Mouse (Mus musculus) hindbrain, embryonic 14.5 days (tissue): Measurements from ENCODE around the gene Chchd4. TPM values are rescaled to one million over a fixed set of nuclear protein-coding genes. Genes with fewer than 3 reads are reported as not detected.
A peak's percentile ranks its signal among the peaks of the same experiment; 100 is the strongest.

ENCODE experiments used
- ATAC-seq: fragments of 200-750 bp; cut with Nextera tagmentation; 2 replicates; pipeline ENCODE4 v1.8.0; 2017; ENCODE audit warnings: moderate number of reproducible peaks, mild to moderate bottlenecking, moderate TSS enrichment, moderate library complexity; ENCODE audit not compliant: low FRiP score
- DNase-seq: peaks from one replicate; pipeline ENCODE4 v3.0.0-alpha.2; 2015; ENCODE audit warnings: low spot score
- H3K27ac ChIP-seq: fragments of 300-500 bp; sonication (generic); 2 replicates; pipeline ENCODE4 v1.5.1; 2014; ENCODE audit warnings: mild to moderate bottlenecking, moderate library complexity
- H3K27me3 ChIP-seq: fragments of 300-500 bp; sonication (generic); 2 replicates; pipeline ENCODE4 v1.6.1; 2014; ENCODE audit warnings: mild to moderate bottlenecking, low read length, mixed read lengths; ENCODE audit not compliant: control insufficient read depth, insufficient read depth
- H3K36me3 ChIP-seq: fragments of 300-500 bp; sonication (generic); replicated peaks from 2 replicates; pipeline ENCODE4 v1.6.1; 2014; ENCODE audit not compliant: control insufficient read depth, insufficient read depth
- H3K4me1 ChIP-seq: fragments of 300-500 bp; sonication (generic); replicated peaks from 2 replicates; pipeline ENCODE4 v1.6.1; 2014; ENCODE audit warnings: antibody characterized with exemption, low read length, mixed read lengths; ENCODE audit not compliant: control insufficient read depth, insufficient read depth
- H3K4me2 ChIP-seq: fragments of 300-500 bp; sonication (generic); replicated peaks from 2 replicates; pipeline ENCODE4 v1.6.1; 2014; ENCODE audit warnings: mild to moderate bottlenecking, moderate library complexity
- H3K4me3 ChIP-seq: fragments of 300-500 bp; sonication (generic); replicated peaks from 2 replicates; pipeline ENCODE4 v1.5.1; 2014; ENCODE audit warnings: mild to moderate bottlenecking, low read length
- H3K9ac ChIP-seq: fragments of 300-500 bp; sonication (generic); 2 replicates; pipeline ENCODE4 v1.6.1; 2014
- H3K9me3 ChIP-seq: fragments of 300-500 bp; sonication (generic); 2 replicates; pipeline ENCODE4 v1.6.1; 2016; ENCODE audit warnings: low read length; ENCODE audit not compliant: control insufficient read depth
- whole genome bisulfite sequencing: fragments of 180-500 bp; shearing (Covaris S2); extraction: QIAGEN DNeasy Blood & Tissue Kit; methylation state at CpG from one replicate; pipeline ENCODE4 v1.1.7; 2014; 5-methylcytosine and 5-hydroxymethylcytosine counted together
- polyA plus RNA-seq: library from polyadenylated mRNA; unstranded; fragments of >200 nt; fragmentation: Nextera tagmentation; extraction: Ambion mirVana; gene quantifications from 2 replicates; pipeline ENCODE4 v1.2.1, GENCODE M21; 2014

Gene Chchd4
- polyA plus RNA-seq, 1 experiment from 2014 or later = 37.4 TPM

DNA sequence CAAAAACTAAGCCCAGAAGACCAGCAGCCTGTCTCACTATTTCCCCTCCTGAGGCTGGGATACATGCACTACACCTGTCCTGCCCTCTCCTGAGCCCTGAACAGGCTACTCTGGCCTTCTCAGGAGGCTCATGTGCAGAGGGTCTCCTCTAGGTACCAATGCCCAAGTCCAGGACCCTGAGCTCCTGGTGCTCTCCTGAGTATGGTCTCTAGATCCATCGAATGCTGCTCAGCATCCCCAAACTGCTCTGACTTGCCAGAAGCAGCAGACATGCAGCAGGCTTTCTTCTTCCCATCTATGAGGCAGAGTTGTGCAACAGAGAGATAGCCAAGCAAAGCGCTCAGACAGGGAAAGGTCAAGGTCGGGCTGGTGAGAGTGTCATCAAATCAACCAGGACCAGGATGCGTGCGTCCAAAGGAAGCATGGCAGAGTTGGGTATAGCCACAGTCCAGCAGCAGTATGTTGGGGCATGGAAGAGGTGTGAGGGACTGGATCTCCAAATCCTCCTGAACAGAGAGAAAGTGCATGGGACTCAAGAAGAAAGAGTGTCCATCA is 56.0 kb downstream of the Chchd4 start:
- no peak overlapping the region for H3K4me3 ChIP-seq
- H3K36me3 ChIP-seq = no peaks in the 10 kb centered on the region
- no peak overlapping the region for H3K4me2 ChIP-seq
- no peaks in the 10 kb centered on the region for H3K9me3 ChIP-seq
- ATAC-seq (no peak), DNase-seq (no peak)
- WGBS = 83% methylated on average over 5 of the region's 5 CpGs
- H3K4me1 ChIP-seq = no peaks in the 10 kb centered on the region
- peaks cover 18% of the 10 kb centered on the region for H3K27me3 ChIP-seq
- H3K27ac ChIP-seq = no peak overlapping the region
- no peak overlapping the region for H3K9ac ChIP-seq

DNA sequence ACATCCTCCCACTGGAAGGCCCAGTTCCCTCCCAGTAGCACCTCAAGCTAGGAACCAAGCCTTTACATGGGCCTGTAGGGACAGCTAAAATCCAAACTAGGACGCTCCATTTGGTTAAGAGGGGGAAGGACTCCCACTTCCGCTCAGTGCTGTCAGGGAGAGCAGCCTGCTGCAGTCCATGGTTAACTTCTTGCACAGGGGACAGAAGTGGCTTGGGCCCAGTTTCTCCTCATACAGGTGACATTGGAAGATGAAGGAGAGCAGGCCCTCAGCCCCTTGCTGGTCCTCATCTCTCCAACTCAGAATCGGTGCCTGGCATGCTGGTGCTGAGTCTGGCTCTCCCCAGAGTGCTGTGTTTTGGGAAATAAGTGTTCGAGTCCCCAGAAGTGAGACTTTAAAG is 57.2 kb downstream of the Chchd4 start:
- no peak overlapping the region for H3K4me3 ChIP-seq
- no peaks in the 10 kb centered on the region for H3K9me3 ChIP-seq
- no peak overlapping the region for H3K9ac ChIP-seq
- DNase-seq = no peak
- no peak overlapping the region for H3K27ac ChIP-seq
- 84% methylated on average over 4 of the region's 4 CpGs for WGBS
- H3K4me1 ChIP-seq = no peaks in the 10 kb centered on the region
- H3K4me2 ChIP-seq = no peak overlapping the region
- no peak for ATAC-seq
- no peaks in the 10 kb centered on the region for H3K36me3 ChIP-seq
- peaks cover 23% of the 10 kb centered on the region for H3K27me3 ChIP-seq

DNA sequence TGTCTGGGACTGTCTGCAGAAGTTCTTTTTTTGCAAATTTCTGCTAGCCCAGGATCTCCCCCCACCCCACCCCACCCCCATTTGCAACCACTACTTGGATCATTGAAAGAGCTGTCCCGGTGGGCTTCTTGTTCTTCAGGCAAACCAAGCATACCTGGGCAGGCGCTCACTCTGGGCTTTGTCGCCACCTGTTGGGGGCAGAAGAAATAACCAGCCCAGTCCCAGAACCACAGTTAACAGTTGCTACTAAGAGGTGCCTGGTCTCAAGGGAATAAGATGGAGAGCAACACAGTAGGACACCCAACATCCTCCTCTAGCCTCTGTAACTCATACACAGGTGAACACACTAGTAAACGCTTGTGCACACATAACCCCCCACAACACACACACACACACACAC is 58.5 kb downstream of the Chchd4 start:
- Histone ChIP-seq H3K4me1 (peaks cover 9% of the 10 kb centered on the region), H3K4me3 (no peak overlapping the region), H3K9me3 (no peaks in the 10 kb centered on the region), H3K27ac (no peak overlapping the region), H3K4me2 (no peak overlapping the region), H3K27me3 (peaks cover 35% of the 10 kb centered on the region), H3K9ac (no peak overlapping the region), H3K36me3 (no peaks in the 10 kb centered on the region)
- ATAC-seq (no peak), DNase-seq (peak; percentile 77)
- 1% methylated on average over 4 of the region's 4 CpGs for WGBS

Other genes with a start within 250 kb of the Chchd4 start
- gene Wnt7a, start 62.2 kb downstream of the Chchd4 start, polyA plus RNA-seq = 7.5 and 8.8 TPM in 2 replicates
- gene Tmem43, start 157 bp upstream of the Chchd4 start, polyA plus RNA-seq = 45.5 and 55.0 TPM in 2 replicates
- 17.2 and 17.7 TPM in 2 replicates for gene Xpc, start 42.3 kb upstream of the Chchd4 start, polyA plus RNA-seq
- gene Lsm3, start 42.4 kb upstream of the Chchd4 start, polyA plus RNA-seq = 152 and 165 TPM in 2 replicates
- 91.6 and 98.5 TPM in 2 replicates for gene Slc6a6, start 210.5 kb upstream of the Chchd4 start, polyA plus RNA-seq